Mouse (Mus musculus): ENCODE measurements around the gene Carm1. TPM values are rescaled to one million over a fixed set of nuclear protein-coding genes. Genes with fewer than 3 reads are reported as not detected.

Carm1 gene
- polyA plus RNA-seq, 1 experiment = 36.2 TPM

GRCm38 (mm10) chr9:21601073-21601472, 54.4 kb downstream of the Carm1 start:
- WGBS = 28% methylated on average over 2 of the region's 2 CpGs
- DNase-seq (ENCODE audit: low read depth, low spot score) = peak; percentile 38

- WGBS = 46% methylated on average over 10 of the region's 10 CpGs
- DNase-seq (ENCODE audit: low read depth, low spot score) = peak; percentile 53
These were observed 55.2 kb downstream of the Carm1 start for GRCm38 (mm10) chr9:21601722-21602399.

- no peak for DNase-seq (ENCODE audit: low read depth, low spot score)
- WGBS = 78% methylated on average over 5 of the region's 5 CpGs
These were observed 57.4 kb downstream of the Carm1 start for GRCm38 (mm10) chr9:21604119-21604518.

- WGBS = 80% methylated on average over 5 of the region's 5 CpGs
- DNase-seq (ENCODE audit: low read depth, low spot score) = no peak
These were observed 59.2 kb downstream of the Carm1 start for GRCm38 (mm10) chr9:21605865-21606264.

GRCm38 (mm10) chr9:21606648-21607047, 60.0 kb downstream of the Carm1 start:
- no peak for DNase-seq (ENCODE audit: low read depth, low spot score)
- WGBS = 74% methylated on average over 1 of the region's 1 CpGs

GRCm38 (mm10) chr9:21609861-21610260, 63.2 kb downstream of the Carm1 start:
- DNase-seq (ENCODE audit: low read depth, low spot score) = no peak
- 91% methylated on average over 1 of the region's 1 CpGs for WGBS

- DNase-seq (ENCODE audit: low read depth, low spot score) = no peak
- WGBS = 62% methylated on average over 15 of the region's 15 CpGs
These were observed 68.3 kb downstream of the Carm1 start for GRCm38 (mm10) chr9:21614864-21615616.

GRCm38 (mm10) chr9:21615617-21616231, 69.0 kb downstream of the Carm1 start, which contains the start of gene Smarca4:
TSS of gene Smarca4 (plus strand) at chr9:21616169.
- under 1% methylated on average over 39 of the region's 45 CpGs for WGBS
- peak; percentile 97 for DNase-seq (ENCODE audit: low read depth, low spot score)

GRCm38 (mm10) chr9:21616232-21616781, 69.6 kb downstream of the Carm1 start:
- WGBS = under 1% methylated on average over 54 of the region's 57 CpGs
- DNase-seq (ENCODE audit: low read depth, low spot score) = no peak

- DNase-seq (ENCODE audit: low read depth, low spot score) = no peak
- WGBS = 3% methylated on average over 10 of the region's 10 CpGs
These were observed 70.4 kb downstream of the Carm1 start for GRCm38 (mm10) chr9:21617066-21617465.

- WGBS = 85% methylated on average over 4 of the region's 4 CpGs
These were observed 73.5 kb downstream of the Carm1 start for GRCm38 (mm10) chr9:21620229-21620628.

GRCm38 (mm10) chr9:21622676-21623075, 76.0 kb downstream of the Carm1 start:
- 100% methylated on average over 1 of the region's 1 CpGs for WGBS
- no peak for DNase-seq (ENCODE audit: low read depth, low spot score)

More at GRCm38 (mm10) chr9:21620229-21620628, 73.5 kb downstream of the Carm1 start:
- DNase-seq (ENCODE audit: low read depth, low spot score) = no peak

- DNase-seq (ENCODE audit: low read depth, low spot score) = no peak
- 86% methylated on average over 10 of the region's 10 CpGs for WGBS
These were observed 78.9 kb downstream of the Carm1 start for GRCm38 (mm10) chr9:21625342-21626339.

GRCm38 (mm10) chr9:21626571-21626970, 79.9 kb downstream of the Carm1 start:
- DNase-seq (ENCODE audit: low read depth, low spot score) = no peak

GRCm38 (mm10) chr9:21627145-21627795, 80.6 kb downstream of the Carm1 start:
- DNase-seq (ENCODE audit: low read depth, low spot score) = no peak
- WGBS = 72% methylated on average over 5 of the region's 5 CpGs

GRCm38 (mm10) chr9:21630673-21631072, 84.0 kb downstream of the Carm1 start:
- WGBS = 58% methylated on average over 3 of the region's 3 CpGs
- DNase-seq (ENCODE audit: low read depth, low spot score) = no peak

- WGBS = 87% methylated on average over 3 of the region's 3 CpGs
- no peak for DNase-seq (ENCODE audit: low read depth, low spot score)
These were observed 86.4 kb downstream of the Carm1 start for GRCm38 (mm10) chr9:21633106-21633505.

- no peak for DNase-seq (ENCODE audit: low read depth, low spot score)
- WGBS = 56% methylated on average over 7 of the region's 7 CpGs
These were observed 88.9 kb downstream of the Carm1 start for GRCm38 (mm10) chr9:21635639-21636038.

GRCm38 (mm10) chr9:21639031-21639430, 92.3 kb downstream of the Carm1 start:
- DNase-seq (ENCODE audit: low read depth, low spot score) = no peak
- WGBS = 93% methylated on average over 11 of the region's 11 CpGs
